Mouse (Mus musculus) CD4-positive helper T cell, adult 2 months (primary cell): ENCODE results near the gene Vmn2r56.
"Not testable (repeated sequence)": the region's sequence is repeated elsewhere in the genome, so short reads cannot be mapped to it uniquely, and the experiment has no call there.

ENCODE experiments used
- DNase-seq: peaks from one replicate; pipeline ENCODE4 v3.0.0-alpha.2; 2012; ENCODE audit warnings: low read depth, missing footprints, low spot score

Gene Vmn2r56

GRCm38 (mm10) chr7:12734904-12735303 lies at the start of gene Vmn2r56:
TSS of gene Vmn2r56 (minus strand) at chr7:12735004.
- no peak for DNase-seq

- peak; percentile 81 for DNase-seq
These were observed 45.5 kb upstream of the Vmn2r56 start for GRCm38 (mm10) chr7:12780151-12780830.

GRCm38 (mm10) chr7:12779782-12780150 lies 45.0 kb upstream of the Vmn2r56 start:
- DNase-seq: no peak

GRCm38 (mm10) chr7:12779141-12779540 lies 44.3 kb upstream of the Vmn2r56 start:
- DNase-seq: no peak

GRCm38 (mm10) chr7:12774606-12775005 lies 39.8 kb upstream of the Vmn2r56 start:
- DNase-seq: no peak

- no peak for DNase-seq
These were observed 39.3 kb upstream of the Vmn2r56 start for GRCm38 (mm10) chr7:12774111-12774510.

GRCm38 (mm10) chr7:12749431-12750198 lies 14.8 kb upstream of the Vmn2r56 start:
- DNase-seq: no peak

- not testable (repeated sequence) for DNase-seq
These were observed 49.9 kb downstream of the Vmn2r56 start, which contains the start of gene Vmn2r55 for GRCm38 (mm10) chr7:12684903-12685302. TSS of gene Vmn2r55 (minus strand) at chr7:12685003.

- DNase-seq: not testable (repeated sequence)
These were observed 94.6 kb downstream of the Vmn2r56 start, which contains the start of gene Vmn2r54 for GRCm38 (mm10) chr7:12640219-12640618. TSS of gene Vmn2r54 (minus strand) at chr7:12640319.
